Mouse (Mus musculus) hindbrain, embryonic 14.5 days (tissue): ENCODE measurements around the gene Tfrc. TPM values are rescaled to one million over a fixed set of nuclear protein-coding genes. Genes with fewer than 3 reads are reported as not detected.

Source experiments
- ATAC-seq: fragments of 200-750 bp; cut with Nextera tagmentation; 2 replicates; pipeline ENCODE4 v1.8.0; 2017; ENCODE audit warnings: moderate number of reproducible peaks, mild to moderate bottlenecking, moderate TSS enrichment, moderate library complexity; ENCODE audit not compliant: low FRiP score
- DNase-seq: peaks from one replicate; pipeline ENCODE4 v3.0.0-alpha.2; 2015; ENCODE audit warnings: low spot score
- H3K27ac ChIP-seq: fragments of 300-500 bp; sonication (generic); 2 replicates; pipeline ENCODE4 v1.5.1; 2014; ENCODE audit warnings: mild to moderate bottlenecking, moderate library complexity
- H3K27me3 ChIP-seq: fragments of 300-500 bp; sonication (generic); 2 replicates; pipeline ENCODE4 v1.6.1; 2014; ENCODE audit warnings: mild to moderate bottlenecking, low read length, mixed read lengths; ENCODE audit not compliant: control insufficient read depth, insufficient read depth
- H3K36me3 ChIP-seq: fragments of 300-500 bp; sonication (generic); replicated peaks from 2 replicates; pipeline ENCODE4 v1.6.1; 2014; ENCODE audit not compliant: control insufficient read depth, insufficient read depth
- H3K4me1 ChIP-seq: fragments of 300-500 bp; sonication (generic); replicated peaks from 2 replicates; pipeline ENCODE4 v1.6.1; 2014; ENCODE audit warnings: antibody characterized with exemption, low read length, mixed read lengths; ENCODE audit not compliant: control insufficient read depth, insufficient read depth
- H3K4me2 ChIP-seq: fragments of 300-500 bp; sonication (generic); replicated peaks from 2 replicates; pipeline ENCODE4 v1.6.1; 2014; ENCODE audit warnings: mild to moderate bottlenecking, moderate library complexity
- H3K4me3 ChIP-seq: fragments of 300-500 bp; sonication (generic); replicated peaks from 2 replicates; pipeline ENCODE4 v1.5.1; 2014; ENCODE audit warnings: mild to moderate bottlenecking, low read length
- H3K9ac ChIP-seq: fragments of 300-500 bp; sonication (generic); 2 replicates; pipeline ENCODE4 v1.6.1; 2014
- H3K9me3 ChIP-seq: fragments of 300-500 bp; sonication (generic); 2 replicates; pipeline ENCODE4 v1.6.1; 2016; ENCODE audit warnings: low read length; ENCODE audit not compliant: control insufficient read depth
- WGBS: fragments of 180-500 bp; shearing (Covaris S2); extraction: QIAGEN DNeasy Blood & Tissue Kit; methylation state at CpG from one replicate; pipeline ENCODE4 v1.1.7; 2014; 5-methylcytosine and 5-hydroxymethylcytosine counted together
- polyA plus RNA-seq: library from polyadenylated mRNA; unstranded; fragments of >200 nt; fragmentation: Nextera tagmentation; extraction: Ambion mirVana; gene quantifications from 2 replicates; pipeline ENCODE4 v1.2.1, GENCODE M21; 2014

The Tfrc gene
- polyA plus RNA-seq, 1 experiment from 2014 or later, result 65.1 TPM

GRCm38 (mm10) chr16:32608344-32608711 is 392 bp upstream of the Tfrc start:
- Histone ChIP-seq H3K4me3 (peak overlapping the region; percentile 92), H3K27ac (peak overlapping the region; percentile 14; the same call in 1 of the 2 replicates), H3K9me3 (no peaks in the 10 kb centered on the region), H3K4me2 (peak overlapping the region; percentile 73), H3K36me3 (no peaks in the 10 kb centered on the region), H3K9ac (peak overlapping the region; percentile 24; the same call in 1 of the 2 replicates), H3K4me1 (peaks cover 20% of the 10 kb centered on the region), H3K27me3 (no peaks in the 10 kb centered on the region)
- ATAC-seq (no peak), DNase-seq (no peak)
- WGBS, result 12% methylated on average over 8 of the region's 8 CpGs

GRCm38 (mm10) chr16:32609401-32609779 is 670 bp downstream of the Tfrc start:
- 0% methylated on average over 14 of the region's 14 CpGs for WGBS

GRCm38 (mm10) chr16:32610460-32611255 is 1.9 kb downstream of the Tfrc start:
- Histone ChIP-seq H3K4me3 (peak overlapping the region; percentile 92), H3K36me3 (peaks cover 22% of the 10 kb centered on the region), H3K4me2 (peak overlapping the region; percentile 73), H3K27me3 (no peaks in the 10 kb centered on the region), H3K27ac (no peak overlapping the region), H3K9ac (peak overlapping the region; percentile 82), H3K9me3 (no peaks in the 10 kb centered on the region), H3K4me1 (peaks cover 20% of the 10 kb centered on the region)
- ATAC-seq (no peak), DNase-seq (no peak)
- WGBS, result 79% methylated on average over 5 of the region's 5 CpGs

More at GRCm38 (mm10) chr16:32609401-32609779, 670 bp downstream of the Tfrc start:
- peaks cover 20% of the 10 kb centered on the region for H3K4me1 ChIP-seq
- peak overlapping the region; percentile 89 for H3K27ac ChIP-seq
- H3K27me3 ChIP-seq, result no peaks in the 10 kb centered on the region
- H3K9ac ChIP-seq, result peak overlapping the region; percentile 82
- H3K36me3 ChIP-seq, result peaks cover 9% of the 10 kb centered on the region; the same call in 1 of the 2 replicates
- no peaks in the 10 kb centered on the region for H3K9me3 ChIP-seq
- H3K4me3 ChIP-seq, result peak overlapping the region; percentile 92
- H3K4me2 ChIP-seq, result peak overlapping the region; percentile 73
- peak; percentile 42 for DNase-seq
- ATAC-seq, result no peak

GRCm38 (mm10) chr16:32612052-32612451 is 3.3 kb downstream of the Tfrc start:
- WGBS, result 89% methylated on average over 1 of the region's 1 CpGs
- H3K27ac ChIP-seq, result no peak overlapping the region
- ATAC-seq, result no peak
- no peak for DNase-seq
- H3K4me2 ChIP-seq, result no peak overlapping the region
- H3K4me1 ChIP-seq, result peaks cover 20% of the 10 kb centered on the region
- H3K4me3 ChIP-seq, result no peak overlapping the region
- no peak overlapping the region for H3K9ac ChIP-seq
- no peaks in the 10 kb centered on the region for H3K9me3 ChIP-seq
- H3K36me3 ChIP-seq, result peaks cover 36% of the 10 kb centered on the region
- no peaks in the 10 kb centered on the region for H3K27me3 ChIP-seq

- ATAC-seq, result no peak
- H3K4me2 ChIP-seq, result no peak overlapping the region
- no peaks in the 10 kb centered on the region for H3K9me3 ChIP-seq
- no peak overlapping the region for H3K9ac ChIP-seq
- 93% methylated on average over 3 of the region's 3 CpGs for WGBS
- peaks cover 46% of the 10 kb centered on the region for H3K36me3 ChIP-seq
- no peak overlapping the region for H3K27ac ChIP-seq
- no peak overlapping the region for H3K4me3 ChIP-seq
- no peak for DNase-seq
- peaks cover 20% of the 10 kb centered on the region for H3K4me1 ChIP-seq
- H3K27me3 ChIP-seq, result no peaks in the 10 kb centered on the region
These were observed 4.6 kb downstream of the Tfrc start for GRCm38 (mm10) chr16:32613269-32613834.

GRCm38 (mm10) chr16:32614047-32614446 is 5.3 kb downstream of the Tfrc start:
- no peak overlapping the region for H3K27ac ChIP-seq
- no peak for ATAC-seq
- H3K4me3 ChIP-seq, result no peak overlapping the region
- no peak overlapping the region for H3K9ac ChIP-seq
- DNase-seq, result no peak
- H3K27me3 ChIP-seq, result no peaks in the 10 kb centered on the region
- H3K4me2 ChIP-seq, result no peak overlapping the region
- 69% methylated on average over 4 of the region's 4 CpGs for WGBS
- H3K9me3 ChIP-seq, result no peaks in the 10 kb centered on the region
- H3K4me1 ChIP-seq, result peaks cover 20% of the 10 kb centered on the region
- H3K36me3 ChIP-seq, result peaks cover 53% of the 10 kb centered on the region

- ATAC-seq (no peak), DNase-seq (no peak)
- H3K27me3 ChIP-seq, result no peaks in the 10 kb centered on the region
- no peaks in the 10 kb centered on the region for H3K9me3 ChIP-seq
- H3K27ac ChIP-seq, result no peak overlapping the region
- H3K36me3 ChIP-seq, result peaks cover 93% of the 10 kb centered on the region
- no peaks in the 10 kb centered on the region for H3K4me1 ChIP-seq
- H3K4me3 ChIP-seq, result no peak overlapping the region
- WGBS, result 98% methylated on average over 1 of the region's 1 CpGs
- no peak overlapping the region for H3K9ac ChIP-seq
- no peak overlapping the region for H3K4me2 ChIP-seq
These were observed 10.2 kb downstream of the Tfrc start for GRCm38 (mm10) chr16:32618946-32619345.

GRCm38 (mm10) chr16:32628140-32628539 is 19.4 kb downstream of the Tfrc start:
- WGBS, result 96% methylated on average over 8 of the region's 8 CpGs
- H3K4me1 ChIP-seq, result no peaks in the 10 kb centered on the region
- no peak overlapping the region for H3K4me3 ChIP-seq
- no peak overlapping the region for H3K9ac ChIP-seq
- ATAC-seq, result no peak
- no peaks in the 10 kb centered on the region for H3K27me3 ChIP-seq
- no peak overlapping the region for H3K4me2 ChIP-seq
- H3K36me3 ChIP-seq, result peaks cover 96% of the 10 kb centered on the region
- no peak overlapping the region for H3K27ac ChIP-seq
- no peak for DNase-seq
- H3K9me3 ChIP-seq, result no peaks in the 10 kb centered on the region

GRCm38 (mm10) chr16:32632328-32632824 is 23.7 kb downstream of the Tfrc start:
- WGBS, result 87% methylated on average over 4 of the region's 4 CpGs
- Histone ChIP-seq H3K4me3 (no peak overlapping the region), H3K9me3 (no peaks in the 10 kb centered on the region), H3K36me3 (peaks cover 56% of the 10 kb centered on the region), H3K4me1 (no peaks in the 10 kb centered on the region), H3K4me2 (no peak overlapping the region), H3K9ac (no peak overlapping the region), H3K27me3 (no peaks in the 10 kb centered on the region), H3K27ac (no peak overlapping the region)
- ATAC-seq, result no peak
- DNase-seq, result no peak
